Mouse (Mus musculus) liver, embryonic 14.5 days (tissue): Measurements from ENCODE around the gene Slc29a1. TPM values are rescaled to one million over a fixed set of nuclear protein-coding genes. Genes with fewer than 3 reads are reported as not detected.
A peak's percentile ranks its signal among the peaks of the same experiment; 100 is the strongest.

ENCODE experiments used
- ATAC-seq: fragments of 200-750 bp; cut with Nextera tagmentation; 2 replicates; pipeline ENCODE4 v1.8.0; 2017; ENCODE audit warnings: moderate number of reproducible peaks, mild to moderate bottlenecking, moderate library complexity; ENCODE audit not compliant: insufficient read depth
- DNase-seq, 3 experiments: peaks; one replicate each; pipeline ENCODE4 v3.0.0-alpha.2; 2012 to 2013; ENCODE audit warnings: low read depth in 3 of 3, low spot score in 3 of 3
- H3K27ac ChIP-seq: fragments of 300-500 bp; sonication (generic); 2 replicates; pipeline ENCODE4 v1.5.1; 2014; ENCODE audit warnings: moderate library complexity, mild to moderate bottlenecking, control low read depth, inconsistent platforms
- H3K27me3 ChIP-seq: fragments of 300-500 bp; sonication (generic); 2 replicates; pipeline ENCODE4 v1.6.1; 2014; ENCODE audit warnings: mild to moderate bottlenecking, low read length, moderate library complexity; ENCODE audit not compliant: control insufficient read depth, insufficient read depth
- H3K36me3 ChIP-seq: fragments of 300-500 bp; sonication (generic); replicated peaks from 2 replicates; pipeline ENCODE4 v1.6.1; 2014; ENCODE audit warnings: low read depth; ENCODE audit not compliant: control insufficient read depth, insufficient read depth
- H3K4me1 ChIP-seq, 2 experiments: fragments of 200-500 bp in 1 of 2; fragments of 300-500 bp in 1 of 2; sonication (generic) in 1 of 2; replicated peaks; 2 replicates each; pipeline ENCODE4 v1.6.1; 2012 to 2014; ENCODE audit warnings: antibody characterized with exemption in 1 of 2, inconsistent platforms in 1 of 2, low read length in 1 of 2; ENCODE audit not compliant: control insufficient read depth in 2 of 2, insufficient read depth in 2 of 2
- H3K4me2 ChIP-seq: fragments of 300-500 bp; sonication (generic); 2 replicates; pipeline ENCODE4 v1.6.1; 2014; ENCODE audit warnings: low read depth, mild to moderate bottlenecking, control low read depth, moderate library complexity
- H3K4me3 ChIP-seq, 2 experiments: fragments of 200-500 bp in 1 of 2; fragments of 300-500 bp in 1 of 2; sonication (generic) in 1 of 2; 2 replicates each; pipeline ENCODE4 v1.5.1; 2012 to 2014; ENCODE audit warnings: low read depth in 2 of 2, low read length in 2 of 2, mild to moderate bottlenecking in 2 of 2, control low read depth in 1 of 2, inconsistent platforms in 1 of 2, moderate library complexity in 1 of 2; ENCODE audit not compliant: insufficient read depth in 1 of 2
- H3K9ac ChIP-seq: fragments of 300-500 bp; sonication (generic); replicated peaks from 2 replicates; pipeline ENCODE4 v1.6.1; 2014; ENCODE audit warnings: mild to moderate bottlenecking, control low read depth, moderate library complexity
- H3K9me3 ChIP-seq: fragments of 300-500 bp; sonication (generic); 2 replicates; pipeline ENCODE4 v1.6.1; 2016; ENCODE audit warnings: low read length, mixed read lengths; ENCODE audit not compliant: control insufficient read depth
- CTCF ChIP-seq: IDR thresholded peaks from 2 replicates; pipeline ENCODE4 v1.5.1; 2016; ENCODE audit warnings: antibody characterized with exemption, low read depth, control low read depth
- EP300 ChIP-seq: IDR thresholded peaks from 2 replicates; pipeline ENCODE4 v1.6.1; 2016; ENCODE audit warnings: antibody characterized with exemption, low read depth
- WGBS: fragments of 180-500 bp; shearing (Covaris S2); extraction: QIAGEN DNeasy Blood & Tissue Kit; methylation state at CpG from one replicate; pipeline ENCODE4 v1.1.7; 2014; ENCODE audit not compliant: insufficient replicate concordance; 5-methylcytosine and 5-hydroxymethylcytosine counted together
- polyA plus RNA-seq, 2 experiments: library from polyadenylated mRNA; depleted of rRNA in 1 of 2; stranded (reverse) in 1 of 2; unstranded in 1 of 2; fragments of >200 nt; fragmentation: Nextera tagmentation in 1 of 2; extraction: Ambion mirVana in 1 of 2; gene quantifications; 2 replicates each; pipeline versions ENCODE4 v1.2.1 to v1.2.3; 2012 to 2014

Slc29a1 gene
- polyA plus RNA-seq, 2 experiments: 152 to 177 TPM

DNA sequence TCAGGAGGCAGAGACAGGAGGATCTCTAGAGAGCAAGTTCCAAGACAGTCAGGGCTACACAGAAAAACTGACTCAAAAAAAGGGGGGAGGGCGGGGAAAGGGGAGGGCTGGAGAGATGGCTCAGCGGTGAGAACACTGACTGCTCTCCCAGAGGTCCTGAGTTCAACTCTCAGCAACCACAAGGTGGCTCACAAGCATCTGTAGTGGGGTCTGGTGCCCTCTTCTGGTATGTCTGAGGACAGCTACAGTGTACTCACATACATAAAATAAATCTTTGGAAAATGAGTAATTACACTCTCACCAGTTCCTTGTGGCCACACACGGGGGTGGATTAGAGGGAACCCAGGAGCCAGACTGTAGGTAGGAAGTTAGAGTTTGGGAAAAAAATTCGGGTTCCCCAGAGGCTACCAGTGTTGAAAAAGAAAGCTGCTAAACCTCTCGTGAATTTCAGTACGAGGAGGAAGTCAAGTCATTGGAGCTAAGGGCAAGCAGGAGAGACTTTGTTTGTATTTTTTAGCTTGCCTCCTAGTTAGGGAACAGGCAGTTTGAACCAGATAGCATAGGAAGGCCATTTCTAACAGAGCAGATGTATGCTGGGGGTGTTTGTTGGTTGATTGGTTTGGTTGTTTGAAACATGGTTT lies 16.6 kb downstream of the Slc29a1 start:
- H3K36me3 ChIP-seq: peaks cover 39% of the 10 kb centered on the region
- H3K27ac ChIP-seq: peak overlapping the region; percentile 80
- peak; percentile 58 for ATAC-seq
- peak overlapping the region; percentile 51 for H3K4me2 ChIP-seq
- TF ChIP-seq EP300: no peak
- peak; percentile 93 for TF ChIP-seq CTCF
- peaks cover 24 to 32% of the 10 kb centered on the region in 2 experiments for H3K4me1 ChIP-seq
- no peak overlapping the region for H3K4me3 ChIP-seq
- WGBS: 43% methylated on average over 6 of the region's 6 CpGs
- DNase-seq: peak in 1 of 3 experiments; percentile 44
- no peaks in the 10 kb centered on the region; the same call in 1 of the 2 replicates for H3K9me3 ChIP-seq
- no peaks in the 10 kb centered on the region for H3K27me3 ChIP-seq
- no peak overlapping the region for H3K9ac ChIP-seq

DNA sequence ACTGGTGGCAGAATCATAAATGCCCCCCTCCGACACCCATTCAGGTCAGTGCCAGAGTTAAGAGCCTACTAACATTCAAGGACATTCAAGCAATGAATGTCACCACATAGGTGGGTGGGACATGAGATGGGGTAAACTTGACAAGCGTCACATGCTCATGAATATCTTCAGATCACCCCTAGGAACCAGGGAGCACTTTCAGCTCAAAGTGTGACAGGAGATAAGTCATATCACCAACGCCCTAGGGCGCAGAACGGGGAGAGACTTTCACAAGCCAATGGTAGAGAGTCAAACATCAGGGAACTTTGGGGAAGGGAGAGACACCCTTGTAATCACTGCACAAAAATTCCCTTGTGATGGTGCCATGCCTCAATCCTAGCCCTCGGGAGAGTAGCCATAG lies 17.2 kb downstream of the Slc29a1 start:
- 0 out of 2 replicates have a peak overlapping the region, but pooled peaks have one; percentile 7 for H3K9ac ChIP-seq
- ATAC-seq: peak; percentile 72
- peak overlapping the region; percentile 51 for H3K4me2 ChIP-seq
- DNase-seq: peak in 2 of 3 experiments; percentile 69 to 74
- H3K36me3 ChIP-seq: peaks cover 34% of the 10 kb centered on the region
- TF ChIP-seq CTCF: no peak
- TF ChIP-seq EP300: peak; percentile 74
- peaks cover 24 to 32% of the 10 kb centered on the region in 2 experiments for H3K4me1 ChIP-seq
- WGBS: 33% methylated on average over 6 of the region's 6 CpGs
- H3K27ac ChIP-seq: peak overlapping the region; percentile 80
- no peaks in the 10 kb centered on the region for H3K27me3 ChIP-seq
- H3K9me3 ChIP-seq: no peaks in the 10 kb centered on the region; the same call in 1 of the 2 replicates
- H3K4me3 ChIP-seq: no peak overlapping the region

DNA sequence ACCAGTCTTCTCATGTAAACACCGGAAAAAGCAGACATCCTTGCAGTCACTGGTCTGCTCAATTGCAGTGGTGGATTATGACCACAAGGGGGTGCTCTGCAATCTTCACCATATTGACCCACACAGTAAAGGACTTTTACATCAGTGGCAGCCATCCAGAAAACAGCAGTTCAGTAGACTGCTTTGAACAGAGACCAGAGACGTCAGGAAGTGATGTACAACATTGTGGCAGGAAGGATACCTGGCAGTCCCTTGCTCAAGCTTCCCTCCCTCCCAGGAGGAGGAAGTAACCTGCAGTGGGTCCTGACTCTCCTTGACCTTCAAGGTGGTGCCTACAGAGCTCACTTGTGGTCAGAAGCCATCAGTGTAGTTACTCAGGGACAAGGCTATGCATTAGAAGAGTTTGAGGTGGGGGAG lies 17.8 kb downstream of the Slc29a1 start:
- H3K9me3 ChIP-seq: no peaks in the 10 kb centered on the region
- no peak overlapping the region for H3K4me3 ChIP-seq
- ATAC-seq: peak; percentile 40; the same call in 1 of the 2 replicates
- no peaks in the 10 kb centered on the region for H3K27me3 ChIP-seq
- peaks cover 24 to 32% of the 10 kb centered on the region in 2 experiments for H3K4me1 ChIP-seq
- peak; percentile 75 to 80 (median 77) for DNase-seq
- peaks cover 28% of the 10 kb centered on the region for H3K36me3 ChIP-seq
- peak overlapping the region; percentile 51 for H3K4me2 ChIP-seq
- peak overlapping the region; percentile 80 for H3K27ac ChIP-seq
- no peak for TF ChIP-seq EP300
- TF ChIP-seq CTCF: peak; percentile 95
- WGBS: 3% methylated on average over 2 of the region's 2 CpGs
- H3K9ac ChIP-seq: no peak overlapping the region; the same call in 1 of the 2 replicates

DNA sequence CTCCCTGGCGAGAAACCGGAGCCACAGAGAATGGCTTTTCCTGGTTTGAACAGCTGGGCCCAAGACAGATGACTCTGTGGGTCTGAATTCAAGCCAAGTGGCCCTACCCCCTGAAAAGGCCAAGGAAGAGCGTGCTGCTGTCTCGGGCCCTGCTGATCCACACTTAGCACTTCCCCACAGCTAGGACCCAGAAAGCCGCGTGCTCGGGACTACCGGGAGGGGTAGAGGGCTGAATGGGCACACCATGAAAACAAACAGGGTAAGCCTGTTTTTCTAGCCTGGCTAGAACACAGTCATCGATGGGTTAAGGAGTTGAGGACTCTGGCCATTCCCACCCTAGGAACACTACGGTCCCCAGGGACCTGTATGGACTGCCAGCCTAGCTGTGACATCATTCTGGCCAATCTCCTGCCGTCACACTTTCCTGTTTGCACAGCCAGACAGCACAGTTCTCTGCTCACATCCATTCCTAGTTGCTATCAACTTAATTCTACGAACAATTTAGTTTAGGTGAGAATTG lies 18.4 kb downstream of the Slc29a1 start:
- Histone ChIP-seq H3K27ac (peak overlapping the region; percentile 80), H3K4me1 (peaks cover 24 to 32% of the 10 kb centered on the region in 2 experiments), H3K9ac (no peak overlapping the region; the same call in 1 of the 2 replicates), H3K9me3 (no peaks in the 10 kb centered on the region), H3K4me3 (no peak overlapping the region), H3K4me2 (peak overlapping the region; percentile 51), H3K27me3 (no peaks in the 10 kb centered on the region), H3K36me3 (peaks cover 22% of the 10 kb centered on the region)
- DNase-seq (no peak), ATAC-seq (no peak)
- 35% methylated on average over 12 of the region's 12 CpGs for WGBS
- TF ChIP-seq EP300: no peak
- no peak for TF ChIP-seq CTCF

DNA sequence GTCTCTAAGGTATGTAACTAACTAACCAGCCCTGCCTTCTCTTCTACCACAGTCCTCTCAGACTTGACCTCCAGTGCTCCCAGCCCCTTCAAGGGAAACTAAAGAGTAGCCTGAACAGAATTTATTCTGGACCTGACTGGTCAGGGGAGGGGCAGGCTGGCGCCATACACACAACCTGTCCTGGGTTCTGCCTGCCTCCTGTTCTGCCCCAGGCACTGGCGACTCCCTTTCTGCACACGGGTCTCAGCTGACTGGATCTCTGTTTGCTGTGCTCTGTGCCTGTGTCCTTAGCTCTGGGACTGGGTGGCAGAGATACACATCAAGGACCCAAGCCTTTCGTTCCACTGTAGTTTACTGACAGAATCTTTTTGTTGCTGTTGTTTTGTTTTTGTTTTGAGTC lies 19.9 kb downstream of the Slc29a1 start:
- Histone ChIP-seq H3K27me3 (no peaks in the 10 kb centered on the region), H3K4me3 (no peak overlapping the region), H3K9me3 (no peaks in the 10 kb centered on the region), H3K4me1 (peaks cover 21 to 30% of the 10 kb centered on the region in 2 experiments), H3K4me2 (no peak overlapping the region), H3K27ac (no peak overlapping the region), H3K9ac (no peak overlapping the region), H3K36me3 (peaks cover 8% of the 10 kb centered on the region)
- whole genome bisulfite sequencing: 70% methylated on average over 4 of the region's 4 CpGs
- ATAC-seq (no peak), DNase-seq (no peak)
- TF ChIP-seq CTCF (no peak), EP300 (no peak)
